Mouse (Mus musculus): Measurements from ENCODE around the gene Mettl26. TPM values are rescaled to one million over a fixed set of nuclear protein-coding genes. Genes with fewer than 3 reads are reported as not detected.

The Mettl26 gene
- polyA plus RNA-seq, 1 experiment, result 110 TPM

- peak within 1 kb of the TSS; percentile 78 for H3K4me3 ChIP-seq (replicated peaks; ENCODE audit: insufficient read depth, low read depth, low read length)
- H3K27ac ChIP-seq (ENCODE audit: insufficient read depth, low read length), result peak within 1 kb of the TSS; percentile 59
- DNase-seq, result peak; percentile 94 to 96
- H3K27me3 ChIP-seq (ENCODE audit: control insufficient read depth, insufficient read depth, low read length), result no peaks in the 10 kb centered on the region
- peaks cover 12% of the 10 kb centered on the region for H3K4me1 ChIP-seq (ENCODE audit: control insufficient read depth, insufficient read depth, low read length)
- under 1% methylated on average over 21 of the region's 21 CpGs for WGBS
- peak; percentile 27; the same call in 1 of the 2 replicates for TF ChIP-seq CTCF (IDR thresholded peaks at IDR 0.05; ENCODE audit: borderline replicate concordance, insufficient read depth, low read depth, low read length)
- peak; percentile 77; the same call in 1 of the 2 replicates for TF ChIP-seq POLR2A (IDR thresholded peaks at IDR 0.05; ENCODE audit: borderline replicate concordance, insufficient read depth, low read length)
These were observed 30.4 kb upstream of the Mettl26 start, which contains the start of gene Rhot2 for GRCm38 (mm10) chr17:25844396-25844901. Gene Rhot2, minus strand, starts transcription at chr17:25844851.

- no peak for TF ChIP-seq CTCF (IDR thresholded peaks at IDR 0.05; ENCODE audit: borderline replicate concordance, insufficient read depth, low read depth, low read length)
- TF ChIP-seq POLR2A (IDR thresholded peaks at IDR 0.05; ENCODE audit: borderline replicate concordance, insufficient read depth, low read length), result no peak
- no peaks in the 10 kb centered on the region for H3K27me3 ChIP-seq (ENCODE audit: control insufficient read depth, insufficient read depth, low read length)
- no peak overlapping the region for H3K4me3 ChIP-seq (replicated peaks; ENCODE audit: insufficient read depth, low read depth, low read length)
- no peak overlapping the region for H3K27ac ChIP-seq (ENCODE audit: insufficient read depth, low read length)
- peaks cover 7% of the 10 kb centered on the region for H3K4me1 ChIP-seq (ENCODE audit: control insufficient read depth, insufficient read depth, low read length)
- DNase-seq, result no peak
- 84% methylated on average over 6 of the region's 6 CpGs for WGBS
These were observed 14.6 kb upstream of the Mettl26 start for GRCm38 (mm10) chr17:25860229-25860628.

GRCm38 (mm10) chr17:25860832-25861703 lies 13.8 kb upstream of the Mettl26 start, which contains the start of gene Wdr90:
Gene Wdr90, minus strand, starts transcription at chr17:25861501.
- Histone ChIP-seq H3K27ac (ENCODE audit: insufficient read depth, low read length) (peak within 1 kb of the TSS; percentile 98), H3K4me3 (replicated peaks; ENCODE audit: insufficient read depth, low read depth, low read length) (peak within 1 kb of the TSS; percentile 91), H3K4me1 (ENCODE audit: control insufficient read depth, insufficient read depth, low read length) (peaks cover 7% of the 10 kb centered on the region), H3K27me3 (ENCODE audit: control insufficient read depth, insufficient read depth, low read length) (no peaks in the 10 kb centered on the region)
- WGBS, result 2% methylated on average over 65 of the region's 65 CpGs
- DNase-seq, result peak; percentile 93 to 94
- no peak for TF ChIP-seq CTCF (IDR thresholded peaks at IDR 0.05; ENCODE audit: borderline replicate concordance, insufficient read depth, low read depth, low read length)
- peak; percentile 95 for TF ChIP-seq POLR2A (IDR thresholded peaks at IDR 0.05; ENCODE audit: borderline replicate concordance, insufficient read depth, low read length)

GRCm38 (mm10) chr17:25861704-25862612 lies 12.9 kb upstream of the Mettl26 start:
- Histone ChIP-seq H3K4me1 (ENCODE audit: control insufficient read depth, insufficient read depth, low read length) (peaks cover 12% of the 10 kb centered on the region), H3K27ac (ENCODE audit: insufficient read depth, low read length) (peak overlapping the region; percentile 98), H3K4me3 (replicated peaks; ENCODE audit: insufficient read depth, low read depth, low read length) (peak overlapping the region; percentile 91), H3K27me3 (ENCODE audit: control insufficient read depth, insufficient read depth, low read length) (no peaks in the 10 kb centered on the region)
- no peak for TF ChIP-seq CTCF (IDR thresholded peaks at IDR 0.05; ENCODE audit: borderline replicate concordance, insufficient read depth, low read depth, low read length)
- no peak for TF ChIP-seq POLR2A (IDR thresholded peaks at IDR 0.05; ENCODE audit: borderline replicate concordance, insufficient read depth, low read length)
- DNase-seq, result no peak
- WGBS, result 11% methylated on average over 6 of the region's 6 CpGs

- TF ChIP-seq CTCF (IDR thresholded peaks at IDR 0.05; ENCODE audit: borderline replicate concordance, insufficient read depth, low read depth, low read length) (no peak), POLR2A (IDR thresholded peaks at IDR 0.05; ENCODE audit: borderline replicate concordance, insufficient read depth, low read length) (no peak)
- no peak for DNase-seq
- 59% methylated on average over 6 of the region's 6 CpGs for WGBS
These were observed 11.2 kb upstream of the Mettl26 start for GRCm38 (mm10) chr17:25863681-25864080.

GRCm38 (mm10) chr17:25864311-25864710 lies 10.6 kb upstream of the Mettl26 start:
- TF ChIP-seq CTCF (IDR thresholded peaks at IDR 0.05; ENCODE audit: borderline replicate concordance, insufficient read depth, low read depth, low read length) (no peak), POLR2A (IDR thresholded peaks at IDR 0.05; ENCODE audit: borderline replicate concordance, insufficient read depth, low read length) (no peak)
- H3K4me3 ChIP-seq (replicated peaks; ENCODE audit: insufficient read depth, low read depth, low read length), result no peak overlapping the region
- DNase-seq, result no peak
- WGBS, result 83% methylated on average over 14 of the region's 14 CpGs
- H3K27ac ChIP-seq (ENCODE audit: insufficient read depth, low read length), result no peak overlapping the region
- H3K27me3 ChIP-seq (ENCODE audit: control insufficient read depth, insufficient read depth, low read length), result no peaks in the 10 kb centered on the region
- peaks cover 16% of the 10 kb centered on the region for H3K4me1 ChIP-seq (ENCODE audit: control insufficient read depth, insufficient read depth, low read length)

More at GRCm38 (mm10) chr17:25863681-25864080, 11.2 kb upstream of the Mettl26 start:
- Histone ChIP-seq H3K27me3 (ENCODE audit: control insufficient read depth, insufficient read depth, low read length) (no peaks in the 10 kb centered on the region), H3K4me1 (ENCODE audit: control insufficient read depth, insufficient read depth, low read length) (peaks cover 12% of the 10 kb centered on the region), H3K27ac (ENCODE audit: insufficient read depth, low read length) (no peak overlapping the region), H3K4me3 (replicated peaks; ENCODE audit: insufficient read depth, low read depth, low read length) (no peak overlapping the region)

GRCm38 (mm10) chr17:25865288-25865687 lies 9.6 kb upstream of the Mettl26 start:
- WGBS, result 89% methylated on average over 11 of the region's 11 CpGs
- Histone ChIP-seq H3K4me3 (replicated peaks; ENCODE audit: insufficient read depth, low read depth, low read length) (no peak overlapping the region), H3K4me1 (ENCODE audit: control insufficient read depth, insufficient read depth, low read length) (peaks cover 14% of the 10 kb centered on the region), H3K27ac (ENCODE audit: insufficient read depth, low read length) (no peak overlapping the region), H3K27me3 (ENCODE audit: control insufficient read depth, insufficient read depth, low read length) (no peaks in the 10 kb centered on the region)
- TF ChIP-seq POLR2A (IDR thresholded peaks at IDR 0.05; ENCODE audit: borderline replicate concordance, insufficient read depth, low read length), result no peak
- TF ChIP-seq CTCF (IDR thresholded peaks at IDR 0.05; ENCODE audit: borderline replicate concordance, insufficient read depth, low read depth, low read length), result no peak
- DNase-seq, result no peak

All from cerebellum, adult 2 months (tissue).